Mouse (Mus musculus) right cerebral cortex, adult 2 months (tissue): ENCODE data around the gene Ppa1.

Experiments used
- DNase-seq, 2 experiments: peaks; one replicate each; pipeline ENCODE4 v3.0.0; 2021 to 2022; ENCODE audit warnings: low spot score in 2 of 2

Ppa1 gene

DNA sequence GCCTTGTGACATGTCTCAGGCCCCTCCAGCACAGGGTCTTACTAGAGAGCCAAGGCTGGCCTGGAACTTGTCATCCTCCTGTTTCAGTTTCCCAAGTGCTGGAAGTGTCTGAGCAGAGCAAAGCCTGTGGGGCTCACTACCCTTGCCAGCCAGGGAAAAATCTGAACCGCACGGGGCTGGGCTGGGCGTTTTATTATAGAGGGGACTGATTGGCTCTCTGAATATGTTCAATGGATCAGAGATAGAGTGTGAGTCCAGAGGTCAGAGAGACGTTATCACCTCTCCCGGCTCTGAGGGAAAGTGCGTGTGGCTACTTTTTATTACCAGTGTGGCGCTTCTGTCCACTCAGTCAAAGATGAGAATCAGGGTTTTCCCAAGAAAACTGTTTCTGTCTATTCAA is 1.8 kb upstream of the Ppa1 start:
- DNase-seq = no peak

GRCm38 (mm10) chr10:61648737-61649645 is 639 bp downstream of the Ppa1 start:
- peak; percentile 22 for DNase-seq

DNA sequence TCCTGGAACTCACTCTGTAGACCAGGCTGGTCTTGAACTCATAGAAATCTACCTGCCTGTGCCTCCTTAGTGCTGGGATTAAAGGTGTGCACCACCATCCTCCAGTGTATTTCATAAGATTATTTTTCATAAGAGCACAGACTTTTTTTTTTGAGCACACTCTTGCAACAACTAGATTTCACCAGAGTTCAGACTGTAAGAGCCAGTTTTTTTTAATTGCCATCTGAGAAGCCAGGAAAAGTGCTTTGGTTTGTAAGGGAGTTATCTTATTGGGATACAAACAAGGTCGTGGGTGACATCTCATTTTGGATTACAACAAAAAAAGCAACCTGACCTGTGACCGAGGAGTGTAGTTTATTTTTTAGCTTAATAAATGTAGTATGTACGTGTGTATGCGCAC is 5.8 kb downstream of the Ppa1 start:
- DNase-seq = no peak

DNA sequence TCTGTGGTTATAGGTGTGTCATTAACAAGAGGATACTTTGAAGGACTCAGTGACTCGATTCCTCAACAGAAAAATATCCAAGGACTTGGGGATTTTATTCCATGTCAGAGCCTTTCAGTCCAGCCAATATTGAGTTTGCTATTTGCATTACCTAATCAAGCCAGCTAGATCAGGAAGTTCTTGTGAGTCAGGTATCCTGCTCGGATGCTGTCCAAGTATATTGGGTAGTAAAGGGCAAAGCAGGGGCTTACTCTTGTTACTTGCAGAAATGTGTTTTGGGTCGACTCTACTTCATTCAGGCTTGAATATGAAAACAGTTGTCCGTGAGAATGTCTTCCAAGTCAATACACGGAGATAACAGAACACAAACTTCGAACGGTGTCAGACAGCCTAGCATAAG is 6.3 kb downstream of the Ppa1 start:
- DNase-seq = no peak

DNA sequence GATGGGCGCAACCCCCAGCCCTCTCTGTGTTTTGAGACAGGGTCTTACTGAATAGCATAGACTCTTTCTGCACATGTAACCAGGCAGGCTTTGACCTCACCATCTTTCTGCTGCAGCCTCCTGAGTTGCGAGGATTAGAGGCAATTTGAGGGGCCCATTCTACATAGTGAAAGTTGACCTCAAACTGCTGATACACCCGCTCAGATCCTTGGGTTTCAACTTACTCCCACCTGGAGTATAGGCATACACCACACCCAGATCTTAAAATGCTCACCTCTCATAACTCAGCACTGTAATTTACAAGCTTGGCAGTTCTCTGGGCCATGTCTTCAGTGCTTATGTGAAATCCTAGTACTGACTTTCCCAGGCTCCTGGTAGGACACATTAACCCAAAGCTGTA is 6.8 kb downstream of the Ppa1 start:
- DNase-seq = no peak

DNA sequence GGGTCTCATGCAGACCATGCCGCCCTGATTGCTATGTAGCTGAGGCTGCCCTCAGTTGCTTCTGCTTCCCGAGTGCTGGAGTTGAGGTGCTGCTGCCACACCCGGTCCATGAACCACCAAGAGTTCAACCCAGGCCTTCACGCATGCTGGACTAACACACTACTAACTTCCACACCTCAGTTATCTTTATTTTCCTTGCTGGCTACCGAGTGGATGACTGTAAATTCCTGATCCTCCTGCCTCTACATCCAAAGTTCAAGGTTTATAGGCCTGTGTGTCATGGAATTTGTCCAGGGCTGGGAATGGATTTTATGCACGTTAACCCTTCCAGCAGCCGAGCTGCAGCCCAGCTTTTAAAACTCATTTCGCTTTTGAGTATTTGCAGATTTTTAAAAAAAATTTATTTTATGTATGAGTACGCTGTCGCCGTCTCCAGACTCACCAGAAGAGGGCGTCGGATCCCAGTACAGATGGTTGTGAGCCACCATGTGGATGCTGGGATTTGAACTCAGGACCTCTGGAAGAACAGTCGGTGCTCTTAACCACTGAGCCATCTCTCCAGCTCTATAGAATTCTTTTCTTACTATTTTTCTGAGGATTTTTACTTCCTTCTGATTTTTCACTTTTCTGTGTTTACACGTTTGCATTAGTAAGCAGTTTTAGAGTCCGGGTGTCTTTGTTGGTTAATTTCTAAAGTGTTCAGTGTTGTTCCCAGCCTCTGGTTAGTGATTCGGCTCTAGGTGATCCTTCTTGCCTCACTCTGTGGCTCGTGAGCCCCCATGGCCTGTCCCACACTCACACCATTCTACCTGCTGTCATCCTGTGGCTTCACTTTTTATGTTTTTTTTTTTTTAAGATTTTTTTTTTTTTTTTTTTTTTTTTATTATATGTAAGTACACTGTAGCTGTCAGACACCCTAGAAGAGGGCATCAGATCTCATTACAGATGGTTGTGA is 8.9 kb downstream of the Ppa1 start:
- DNase-seq = no peak

GRCm38 (mm10) chr10:61657985-61658384 is 9.6 kb downstream of the Ppa1 start:
- peak in 1 of 2 experiments; percentile 42 for DNase-seq

DNA sequence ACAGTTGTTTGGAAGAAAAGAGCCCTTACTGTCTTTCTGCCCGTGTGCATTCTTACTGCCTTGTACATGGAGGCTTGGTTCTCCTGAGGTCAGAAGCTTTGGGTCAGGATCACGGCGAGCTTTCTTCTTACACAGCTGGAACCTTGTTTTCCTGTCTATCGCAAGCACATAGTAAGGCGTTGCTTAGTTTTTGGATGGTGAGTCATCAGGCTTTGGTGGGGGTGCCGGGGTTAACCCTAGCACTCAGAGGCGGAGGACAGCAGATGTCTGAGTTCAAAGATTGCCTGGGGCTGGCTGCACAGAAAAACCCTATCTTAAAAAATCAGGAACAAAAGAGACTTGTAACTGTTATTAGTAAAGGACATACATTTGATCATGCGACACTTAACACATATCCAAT is 13.5 kb downstream of the Ppa1 start:
- no peak for DNase-seq

DNA sequence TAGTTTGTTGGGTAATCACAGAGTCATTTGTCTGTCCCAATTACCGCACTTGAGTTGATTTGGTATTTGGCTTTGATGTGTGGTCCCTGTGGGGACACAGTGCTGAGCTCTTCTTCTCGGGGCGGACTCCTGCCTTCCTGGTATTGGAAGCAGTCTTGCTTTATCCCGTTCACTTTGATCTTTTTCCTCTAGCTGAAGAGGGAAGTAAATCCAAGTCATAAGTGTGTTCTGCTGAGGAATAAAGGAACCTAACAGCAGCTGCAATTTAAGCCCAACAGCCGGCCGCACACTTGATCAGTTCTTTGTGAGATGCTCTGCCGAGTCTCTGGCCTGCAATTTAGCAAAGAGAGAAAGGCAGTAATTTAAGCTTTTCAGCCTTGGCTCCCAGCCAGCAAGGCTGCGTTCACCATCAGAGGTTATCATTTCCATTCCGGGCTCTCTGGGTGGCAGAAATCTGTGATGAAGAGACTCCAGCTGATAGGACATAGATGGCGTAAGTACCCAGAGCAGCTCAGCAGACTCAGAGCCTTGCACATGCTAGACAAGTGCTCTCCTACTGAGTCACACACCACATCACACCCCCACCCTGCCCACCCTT is 14.1 kb downstream of the Ppa1 start:
- no peak for DNase-seq

- no peak for DNase-seq
These were observed 16.8 kb downstream of the Ppa1 start for GRCm38 (mm10) chr10:61665111-61665510.

DNA sequence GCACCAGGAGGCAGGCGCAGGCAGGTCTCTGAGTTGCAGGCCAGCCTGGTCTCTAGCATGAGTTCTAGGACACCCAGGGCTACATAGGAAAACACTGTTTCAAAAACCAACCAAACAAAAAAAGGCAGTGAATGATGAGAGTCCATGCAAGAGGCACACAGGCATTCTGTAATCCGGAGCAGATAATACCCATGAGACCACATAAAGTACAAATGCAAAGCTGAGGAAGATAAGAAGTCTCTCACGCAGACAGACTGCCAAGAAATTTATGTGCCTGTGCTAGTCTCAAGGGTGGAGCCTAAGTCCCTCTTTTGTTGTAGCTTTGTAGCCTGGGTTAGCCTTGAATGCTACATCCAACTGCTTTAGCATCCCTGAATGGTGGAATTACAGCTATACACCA is 17.3 kb downstream of the Ppa1 start:
- DNase-seq = no peak

DNA sequence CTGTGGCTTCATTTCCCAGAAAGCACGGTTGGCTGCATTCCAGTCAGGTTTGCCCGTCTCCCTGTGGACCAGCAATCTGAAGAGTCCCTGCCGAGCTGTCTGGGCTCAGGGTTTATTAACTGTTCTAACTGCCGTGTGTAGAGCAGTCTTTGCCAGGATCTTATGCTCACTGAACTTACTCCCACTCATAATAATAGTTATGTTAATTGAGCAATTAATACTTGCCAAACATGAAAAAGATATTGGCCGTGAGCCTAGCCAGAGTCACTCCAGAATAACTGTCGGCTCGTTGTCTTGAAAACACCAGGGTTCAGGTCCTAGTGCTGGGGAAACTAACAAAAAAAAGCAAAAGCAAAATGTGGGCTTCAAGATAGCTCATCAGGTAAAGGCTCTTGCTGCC is 20.9 kb downstream of the Ppa1 start:
- no peak for DNase-seq

DNA sequence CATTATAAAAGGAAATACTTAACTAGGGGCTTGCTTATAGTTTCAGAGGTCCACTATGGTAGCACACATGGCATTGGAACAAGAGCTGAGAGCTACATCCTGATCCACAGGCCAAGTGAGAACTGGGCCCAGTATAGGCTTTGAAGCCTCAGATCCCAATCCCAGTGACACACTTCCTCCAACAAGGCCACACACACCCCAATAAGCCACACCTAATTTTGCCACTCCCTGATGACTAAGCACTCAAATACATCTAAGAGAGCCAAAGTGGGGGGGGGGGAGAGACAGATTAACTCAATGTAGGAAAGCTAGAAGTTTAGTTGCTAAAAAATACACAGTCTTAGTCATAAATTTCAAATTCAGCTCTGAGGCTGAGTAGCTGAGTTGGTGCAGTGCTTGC is 21.5 kb downstream of the Ppa1 start:
- no peak for DNase-seq

GRCm38 (mm10) chr10:61670758-61671157 is 22.4 kb downstream of the Ppa1 start:
- DNase-seq = no peak

DNA sequence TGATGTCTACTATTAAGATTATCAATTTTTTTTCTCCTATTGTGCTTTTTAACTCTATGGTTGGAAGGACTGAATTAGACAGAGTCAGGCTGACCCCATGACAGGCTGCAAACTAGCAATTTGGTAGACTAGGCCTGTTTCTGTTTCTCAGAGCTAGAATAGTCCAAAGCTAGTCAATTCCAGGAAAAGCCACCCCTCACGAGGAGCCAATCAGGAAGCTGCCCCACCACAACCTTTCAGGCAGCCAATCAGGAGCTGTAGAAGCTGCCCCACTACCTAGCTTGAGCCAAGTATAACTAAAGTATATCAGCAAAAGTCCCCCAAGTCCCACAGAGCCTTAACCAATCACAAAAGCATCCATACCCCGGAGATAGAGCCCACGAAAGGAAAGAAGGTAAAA is 27.6 kb downstream of the Ppa1 start:
- DNase-seq = no peak

DNA sequence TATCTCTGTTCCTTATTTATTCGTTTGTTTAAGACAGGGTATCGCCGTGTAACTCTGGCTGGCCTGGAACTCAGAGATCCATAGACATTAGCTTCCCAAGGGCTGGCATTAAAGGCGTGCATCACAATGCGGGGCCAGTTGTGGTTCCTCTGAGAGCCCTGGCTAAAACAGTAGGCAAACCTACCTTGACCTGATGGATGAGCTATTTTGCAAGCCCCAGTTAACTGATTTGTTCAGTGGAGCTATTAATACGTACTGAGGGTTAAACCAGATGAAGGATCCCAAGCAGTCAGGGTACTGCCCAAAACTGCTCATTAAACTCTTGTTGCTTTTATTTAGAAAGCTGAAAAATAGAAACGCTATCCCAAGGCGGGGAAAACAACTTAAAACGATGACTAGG is 31.2 kb downstream of the Ppa1 start:
- no peak for DNase-seq

- peak; percentile 96 to 98 for DNase-seq
These were observed 31.9 kb downstream of the Ppa1 start, which contains the start of gene Sar1a for GRCm38 (mm10) chr10:61680015-61680913. TSS of gene Sar1a (plus strand) at chr10:61680299.

DNA sequence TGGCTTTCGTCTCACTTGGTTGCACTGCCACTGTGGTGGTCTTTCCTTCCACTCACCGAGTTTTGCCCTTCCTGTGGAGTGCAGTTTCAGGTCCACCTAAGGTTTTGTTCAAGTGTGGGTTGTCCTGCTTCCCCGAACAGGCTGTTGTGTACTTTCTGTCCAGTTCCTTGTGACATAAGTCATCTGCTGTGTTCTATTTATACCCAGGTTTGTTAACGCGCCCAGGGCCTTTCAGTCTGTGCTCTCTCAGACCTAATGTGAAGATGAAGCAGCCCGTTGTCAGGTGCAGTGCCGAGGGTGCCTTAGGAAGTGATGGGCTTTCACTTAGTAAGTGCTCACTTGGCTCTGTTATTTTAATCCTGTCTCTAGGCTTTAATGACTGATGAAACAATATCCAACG is 41.1 kb downstream of the Ppa1 start:
- DNase-seq = no peak

GRCm38 (mm10) chr10:61693563-61693962 is 45.2 kb downstream of the Ppa1 start:
- no peak for DNase-seq

DNA sequence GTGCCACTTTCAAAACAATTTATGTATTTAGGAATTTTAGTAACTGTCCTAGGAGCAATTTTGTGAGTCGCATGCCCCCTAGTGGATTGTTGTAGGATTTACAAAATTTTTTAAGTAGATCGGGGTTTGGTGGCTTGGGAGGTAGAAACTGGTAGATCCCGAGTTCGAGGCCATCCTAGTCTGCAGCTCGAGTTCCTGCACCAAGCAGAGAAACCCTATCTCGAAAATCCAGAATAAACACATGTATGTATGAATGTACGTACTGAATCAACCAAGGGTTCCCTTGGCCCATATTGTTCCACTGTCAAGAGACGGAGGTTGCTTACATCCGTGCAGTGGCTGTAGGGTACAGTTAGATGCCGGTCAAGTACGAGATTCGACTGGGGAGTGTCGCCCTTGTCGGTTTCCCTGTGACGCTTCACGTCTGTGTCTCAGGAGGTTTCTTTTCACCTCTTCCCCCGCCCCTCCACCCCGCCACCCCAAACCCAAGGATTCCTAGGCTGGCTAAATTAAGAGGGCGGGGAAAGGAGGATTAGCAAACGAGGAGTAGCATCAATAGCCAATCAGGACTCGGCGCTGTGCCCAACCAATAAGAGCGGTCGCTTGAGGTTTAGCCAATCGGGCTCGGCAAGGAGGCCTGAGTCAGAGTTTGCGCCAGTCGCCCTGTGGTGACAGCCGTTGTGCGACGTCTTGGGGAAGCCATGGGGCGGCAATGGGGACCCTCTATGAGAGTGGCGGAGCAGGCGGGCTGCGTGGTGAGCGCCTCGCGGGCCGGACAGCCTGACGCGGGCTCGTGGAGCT is 46.7 kb downstream of the Ppa1 start, which contains the start of gene Tysnd1:
TSS of gene Tysnd1 (plus strand) at position 645 of the 801 bp plus-strand sequence.
- peak; percentile 98 to 99 for DNase-seq
